Mouse (Mus musculus) olfactory bulb, adult 2 months (tissue): ENCODE data around the gene Ube2d2b. TPM values are rescaled to one million over a fixed set of nuclear protein-coding genes. Genes with fewer than 3 reads are reported as not detected.

Source experiments
- H3K27ac ChIP-seq: fragments of 200-500 bp; 2 replicates; pipeline ENCODE4 v1.5.1; 2012; ENCODE audit warnings: low read depth, low read length; ENCODE audit not compliant: insufficient read depth
- H3K4me1 ChIP-seq: fragments of 200-500 bp; 2 replicates; pipeline ENCODE4 v1.6.1; 2012; ENCODE audit warnings: low read length; ENCODE audit not compliant: control insufficient read depth, insufficient read depth
- H3K4me3 ChIP-seq: fragments of 200-500 bp; 2 replicates; pipeline ENCODE4 v1.5.1; 2012; ENCODE audit warnings: mild to moderate bottlenecking, low read depth, low read length, moderate library complexity; ENCODE audit not compliant: insufficient read depth
- CTCF ChIP-seq: fragments of 200-500 bp; IDR thresholded peaks from 2 replicates; pipeline ENCODE4 v1.5.1; 2012; ENCODE audit warnings: low read depth, mild to moderate bottlenecking, low read length, moderate library complexity; ENCODE audit not compliant: insufficient read depth
- POLR2A ChIP-seq: fragments of 200-500 bp; IDR thresholded peaks from 2 replicates; pipeline ENCODE4 v1.6.1; 2012; ENCODE audit warnings: mild to moderate bottlenecking, low read depth, low read length, moderate library complexity; ENCODE audit not compliant: insufficient read depth
- WGBS: fragments of 180-500 bp; shearing (Covaris S2); methylation state at CpG from one replicate; pipeline ENCODE4 v1.1.7; 2018; 5-methylcytosine and 5-hydroxymethylcytosine counted together
- polyA plus RNA-seq: library from polyadenylated mRNA; stranded (reverse); fragments of >200 nt; gene quantifications from 2 replicates; pipeline ENCODE4 v1.2.4, GENCODE M21; 2012; ENCODE audit warnings: low replicate concordance; ENCODE audit not compliant: missing spikeins, insufficient read depth, insufficient read length

Gene Ube2d2b
- polyA plus RNA-seq, 1 experiment = not detected

- Histone ChIP-seq H3K4me1 (no peaks in the 10 kb centered on the region), H3K27ac (no peak overlapping the region), H3K4me3 (no peak overlapping the region)
- 89% methylated on average over 5 of the region's 5 CpGs for WGBS
- no peak for TF ChIP-seq CTCF
- TF ChIP-seq POLR2A = no peak
Observed at GRCm38 (mm10) chr5:107880710-107881109, 50.8 kb downstream of the Ube2d2b start.

Other genes starting within 250 kb of the Ube2d2b start
- gene Rpap2, start 232.7 kb upstream of the Ube2d2b start, polyA plus RNA-seq = not detected in 2 replicates
- not detected in 2 replicates for gene Glmn, start 232.2 kb upstream of the Ube2d2b start, polyA plus RNA-seq
- gene Gfi1, start 104.1 kb upstream of the Ube2d2b start, polyA plus RNA-seq = not detected in 2 replicates
- not detected in 2 replicates for gene Evi5, start 45.0 kb downstream of the Ube2d2b start, polyA plus RNA-seq
- not detected in 2 replicates for gene Rpl5, start 70.4 kb downstream of the Ube2d2b start, polyA plus RNA-seq
- not detected in 2 replicates for gene Fam69a, start 157.0 kb downstream of the Ube2d2b start, polyA plus RNA-seq
- gene Mtf2, start 235.6 kb downstream of the Ube2d2b start, polyA plus RNA-seq = not detected in 2 replicates